Mouse (Mus musculus) liver, embryonic 14.5 days (tissue): ENCODE results near the gene Sept3.

Experiments used
- CTCF ChIP-seq: IDR thresholded peaks from 2 replicates; pipeline ENCODE4 v1.5.1; 2016; ENCODE audit warnings: antibody characterized with exemption, low read depth, control low read depth
- EP300 ChIP-seq: IDR thresholded peaks from 2 replicates; pipeline ENCODE4 v1.6.1; 2016; ENCODE audit warnings: antibody characterized with exemption, low read depth

- TF ChIP-seq CTCF (no peak), EP300 (no peak)
These were observed 50.7 kb downstream of the Sept3 start for GRCm38 (mm10) chr15:82325382-82325781.
